Mouse (Mus musculus): ENCODE measurements at regions not wholly inside any gene's neighbourhood (a gene's known extent, or its start where the extent isn't known, plus 50 kb on each side); places are given as distances from the start of the nearest gene placed in this dataset.
"Not testable (repeated sequence)": the region's sequence is repeated elsewhere in the genome, so short reads cannot be mapped to it uniquely, and the experiment has no call there.

DNA sequence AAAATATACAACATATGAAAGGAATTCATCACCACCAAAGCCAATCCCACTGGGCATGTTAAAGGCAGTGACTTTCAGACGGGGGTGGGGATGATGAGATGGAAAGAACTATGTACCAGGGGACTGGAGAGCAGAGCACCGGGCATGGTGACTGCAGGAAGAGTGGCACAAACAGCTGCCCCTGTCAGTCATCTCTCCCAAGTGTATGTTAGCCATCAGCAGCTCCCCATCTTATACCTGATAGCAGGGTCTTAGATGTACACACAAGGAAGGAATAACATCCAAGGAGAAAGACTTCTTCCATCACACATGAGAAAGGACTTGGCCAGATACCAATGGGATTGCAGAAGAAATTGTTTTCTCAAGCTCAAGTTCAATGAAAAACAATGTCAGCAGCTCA, 257.2 kb downstream of the Nuak1 start:
- no peak for DNase-seq (ENCODE audit: low read depth)

- DNase-seq (ENCODE audit: low read depth) = no peak
Observed at GRCm38 (mm10) chr10:84186466-84186865, 253.9 kb downstream of the Nuak1 start.

GRCm38 (mm10) chr10:84199035-84199434, 241.4 kb downstream of the Nuak1 start:
- no peak for DNase-seq (ENCODE audit: low read depth)

DNA sequence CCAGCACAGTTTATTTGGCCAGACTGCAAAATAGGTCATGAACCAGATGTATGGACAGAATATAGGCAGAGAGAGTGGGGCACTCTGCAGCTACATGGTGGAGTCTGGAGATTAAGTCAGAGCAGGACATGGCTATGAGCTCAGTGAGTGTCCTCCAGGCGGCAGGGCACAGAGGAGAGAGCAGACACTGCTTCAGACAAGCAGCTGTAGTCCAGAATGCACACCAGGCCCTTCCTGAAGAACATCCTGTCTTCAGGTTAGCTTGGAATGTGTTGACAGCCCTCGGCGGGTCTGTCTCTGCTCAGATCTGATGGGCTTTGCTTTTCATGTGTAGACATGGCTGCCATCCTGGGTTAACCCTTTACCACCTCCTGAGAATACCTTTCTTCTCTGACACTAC, 238.6 kb downstream of the Nuak1 start:
- DNase-seq (ENCODE audit: low read depth) = no peak

GRCm38 (mm10) chr10:84212096-84212785, 228.2 kb downstream of the Nuak1 start:
- DNase-seq (ENCODE audit: low read depth) = no peak

- no peak for DNase-seq (ENCODE audit: low read depth)
Observed at GRCm38 (mm10) chr10:84214812-84215211, 225.6 kb downstream of the Nuak1 start.

DNA sequence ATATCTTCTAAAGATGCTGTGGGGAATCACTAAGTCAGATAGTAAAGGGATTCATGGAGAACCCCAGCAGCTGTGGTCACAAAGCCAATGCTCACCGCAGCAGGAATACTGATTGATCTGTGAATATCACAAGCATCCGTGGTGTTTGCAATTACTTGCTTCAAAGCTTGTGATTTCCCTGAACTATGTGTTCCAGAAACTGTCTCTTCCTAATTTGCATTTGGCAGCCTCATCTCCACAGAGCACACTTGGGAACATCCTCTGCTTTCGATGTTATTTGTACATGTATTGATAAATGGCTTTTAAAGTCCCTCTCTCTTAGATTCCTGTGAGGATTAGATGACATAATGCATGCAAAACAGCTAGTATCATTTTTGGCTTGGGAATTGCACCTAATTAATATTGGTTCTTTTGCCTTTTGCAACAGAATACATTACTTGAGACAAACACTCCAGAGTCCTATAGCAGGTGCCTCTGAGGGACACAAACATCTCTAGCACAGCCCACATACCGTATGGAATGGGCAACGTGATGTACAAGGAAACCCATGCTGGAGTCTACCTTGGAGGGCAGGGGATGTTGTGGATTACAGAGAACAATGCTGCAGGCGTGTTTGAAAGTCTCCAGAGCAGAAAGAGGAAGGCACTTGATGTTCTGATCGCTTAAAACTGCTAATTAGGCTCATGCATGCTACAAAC, 211.0 kb downstream of the Nuak1 start:
- no peak for DNase-seq (ENCODE audit: low read depth)

- no peak for DNase-seq (ENCODE audit: low read depth)
Observed at GRCm38 (mm10) chr10:84230011-84230781, 210.2 kb downstream of the Nuak1 start.

- no peak for DNase-seq (ENCODE audit: low read depth)
Observed at GRCm38 (mm10) chr10:84235006-84235405, 205.4 kb downstream of the Nuak1 start.

DNA sequence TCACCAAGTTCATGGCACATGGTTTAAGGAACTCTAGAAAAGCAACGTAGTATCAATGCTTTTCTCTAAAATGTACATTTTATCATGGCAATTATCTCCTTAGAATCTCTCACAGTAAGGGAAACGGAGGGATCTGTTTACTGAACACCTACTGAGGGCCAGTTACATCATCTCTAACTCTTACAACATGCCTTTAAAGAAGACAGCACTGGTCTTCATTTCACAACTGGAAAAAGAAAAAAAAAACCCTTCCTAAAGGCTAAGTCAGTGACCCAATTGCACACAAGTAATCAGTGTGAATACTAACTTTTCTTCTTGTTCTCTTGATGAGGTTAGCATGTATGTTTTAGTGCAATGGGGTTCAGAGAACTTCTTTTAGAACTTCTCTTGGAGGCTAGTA, 204.2 kb downstream of the Nuak1 start:
- DNase-seq (ENCODE audit: low read depth) = no peak

GRCm38 (mm10) chr10:84238279-84238963, 202.0 kb downstream of the Nuak1 start:
- DNase-seq (ENCODE audit: low read depth) = no peak

DNA sequence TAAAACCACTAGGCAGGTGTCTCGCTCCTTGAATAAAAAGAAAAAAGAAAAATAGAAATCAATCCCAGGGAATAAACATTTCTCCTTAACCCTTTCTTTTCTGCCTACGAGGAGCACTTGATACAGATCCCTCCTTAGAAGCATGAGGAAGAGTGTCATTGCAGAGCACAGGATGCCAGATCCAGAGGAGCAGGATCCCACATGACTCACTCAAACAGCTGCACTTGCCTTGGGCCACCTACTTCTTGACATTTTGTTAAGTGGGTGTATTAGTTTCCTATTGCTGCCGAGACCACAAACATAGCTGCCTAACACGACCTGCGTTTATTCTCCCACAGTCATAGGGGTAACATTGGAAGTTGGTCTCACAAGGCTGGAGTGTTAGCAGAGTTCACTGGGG, 197.1 kb downstream of the Nuak1 start:
- DNase-seq (ENCODE audit: low read depth) = no peak

- DNase-seq (ENCODE audit: low read depth) = no peak
Observed at GRCm38 (mm10) chr10:84249346-84249745, 191.1 kb downstream of the Nuak1 start.

- peak; percentile 44 for DNase-seq (ENCODE audit: low read depth)
Observed at GRCm38 (mm10) chr10:84260931-84261650, 179.3 kb downstream of the Nuak1 start.

DNA sequence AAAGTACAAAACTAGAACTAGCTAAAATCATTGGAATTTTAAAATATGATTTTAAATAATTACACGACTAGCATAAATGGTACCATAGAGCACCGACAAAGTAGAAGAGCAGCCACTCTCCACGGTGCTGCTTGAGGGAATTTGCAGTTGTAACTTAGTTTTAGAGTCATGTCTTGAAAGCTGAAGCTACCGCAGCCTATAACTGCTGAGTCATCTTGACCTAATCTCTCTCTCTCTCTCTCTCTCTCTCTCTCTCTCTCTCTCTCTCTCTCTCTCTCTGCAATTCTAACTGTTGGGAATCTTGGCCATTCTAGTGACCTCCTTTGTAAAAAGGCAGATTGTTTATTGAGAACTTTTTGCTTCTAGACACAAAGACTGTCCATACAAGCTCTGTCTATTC, 177.5 kb downstream of the Nuak1 start:
- no peak for DNase-seq (ENCODE audit: low read depth)

DNA sequence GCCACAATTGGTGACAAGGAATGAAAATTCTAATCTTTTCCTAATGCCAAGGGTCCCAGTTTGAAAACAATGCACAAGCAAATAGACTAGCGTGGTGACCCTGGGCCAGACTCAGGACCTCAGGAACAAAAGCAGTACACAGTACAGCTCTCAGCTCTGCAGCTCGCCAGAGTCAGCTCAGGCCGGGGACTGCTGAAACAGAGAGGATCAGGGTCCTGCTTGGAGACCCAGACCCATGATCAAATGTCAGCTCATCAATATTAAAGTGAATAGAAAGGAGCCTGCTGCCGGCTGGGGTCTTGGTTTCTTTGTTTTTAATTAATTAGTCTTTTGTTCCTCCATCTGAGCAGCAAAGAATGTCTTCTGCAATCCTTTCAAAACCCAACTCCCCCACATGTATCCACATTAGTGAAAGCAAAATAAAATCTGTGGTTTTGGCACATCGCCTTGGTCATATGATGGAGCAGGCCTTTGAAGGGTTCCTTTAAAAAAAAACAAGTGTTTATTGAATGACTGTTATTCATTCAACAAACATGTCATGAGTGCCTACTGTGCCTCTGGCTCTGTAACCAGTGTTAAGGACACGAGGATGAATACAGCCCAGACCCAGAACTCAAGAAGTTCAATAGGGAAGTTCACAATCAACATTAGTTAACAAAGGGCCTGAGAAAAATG, 154.4 kb downstream of the Nuak1 start:
- DNase-seq (ENCODE audit: low read depth) = peak; percentile 74

GRCm38 (mm10) chr10:84294422-84294821, 146.0 kb downstream of the Nuak1 start:
- peak; percentile 65 for DNase-seq (ENCODE audit: low read depth)

GRCm38 (mm10) chr10:84296168-84296567, 144.2 kb downstream of the Nuak1 start:
- no peak for DNase-seq (ENCODE audit: low read depth)

DNA sequence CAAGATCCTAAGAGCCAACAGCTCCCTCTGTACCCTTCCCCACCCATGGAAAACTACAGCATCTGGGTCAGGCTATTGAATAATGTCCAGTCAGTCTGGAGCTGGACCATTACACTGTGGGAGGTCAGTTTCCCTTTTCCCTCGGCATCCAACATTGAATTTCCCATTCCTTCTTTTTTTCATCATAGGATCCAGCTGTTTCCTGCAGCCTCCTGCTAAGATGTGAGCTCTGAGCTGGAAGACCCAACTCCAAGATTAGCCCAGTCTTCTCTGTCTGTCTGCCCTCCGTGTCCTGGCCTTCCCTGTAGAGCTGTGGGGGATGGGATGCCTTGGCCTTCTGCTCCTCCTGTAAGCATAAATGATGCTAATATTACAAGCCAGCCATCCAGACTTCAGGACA, 138.8 kb downstream of the Nuak1 start:
- DNase-seq (ENCODE audit: low read depth) = no peak

DNA sequence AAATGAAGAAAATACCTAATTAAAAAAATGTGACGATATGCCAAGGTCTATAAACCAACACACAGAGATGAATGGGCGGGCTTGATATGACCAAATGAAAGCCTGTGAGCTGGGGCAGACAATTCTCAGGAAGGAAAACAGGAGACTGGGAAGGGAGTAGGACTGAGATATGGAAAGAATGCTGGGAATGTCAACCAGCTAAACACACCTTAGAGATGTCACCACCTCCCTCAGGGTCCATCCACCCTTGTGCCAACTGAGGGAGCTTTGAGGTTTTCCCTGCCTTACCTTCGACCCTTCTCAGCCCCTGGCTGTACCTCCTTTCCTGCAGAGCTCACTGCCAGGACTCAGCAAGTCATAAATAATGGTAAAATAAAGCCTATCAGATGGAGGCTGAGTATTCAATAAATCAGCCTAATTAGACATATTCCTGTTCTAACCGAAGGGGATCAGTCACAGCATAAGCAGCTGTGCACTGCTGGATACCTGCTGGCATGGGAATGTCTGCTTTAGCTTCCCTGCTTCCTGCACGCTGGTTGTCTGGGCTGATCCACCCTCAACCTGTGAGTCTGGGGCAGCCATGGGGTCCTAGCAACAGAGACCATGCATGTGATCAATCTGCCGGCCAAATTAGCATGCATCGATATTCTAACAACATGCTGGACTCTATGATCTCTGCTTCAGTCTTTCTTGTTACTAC, 137.4 kb downstream of the Nuak1 start:
- no peak for DNase-seq (ENCODE audit: low read depth)

GRCm38 (mm10) chr10:84308746-84309145, 131.7 kb downstream of the Nuak1 start:
- not testable (repeated sequence) for DNase-seq (ENCODE audit: low read depth)
